Mouse (Mus musculus) kidney, embryonic 15.5 days (tissue): ENCODE measurements around the gene Ergic1. TPM values are rescaled to one million over a fixed set of nuclear protein-coding genes. Genes with fewer than 3 reads are reported as not detected.

Experiments
- ATAC-seq: fragments of 200-750 bp; cut with Nextera tagmentation; replicated peaks from 2 replicates; pipeline ENCODE4 v1.8.0; 2017; ENCODE audit warnings: moderate TSS enrichment; ENCODE audit not compliant: low FRiP score
- H3K27ac ChIP-seq: fragments of 300-500 bp; sonication (generic); 2 replicates; pipeline ENCODE4 v1.5.1; 2015; ENCODE audit warnings: mild to moderate bottlenecking, inconsistent platforms
- H3K27me3 ChIP-seq: fragments of 300-500 bp; sonication (generic); 2 replicates; pipeline ENCODE4 v1.6.1; 2015; ENCODE audit warnings: inconsistent platforms
- H3K36me3 ChIP-seq: fragments of 300-500 bp; sonication (generic); 2 replicates; pipeline ENCODE4 v1.6.1; 2015; ENCODE audit warnings: inconsistent platforms
- H3K4me1 ChIP-seq: fragments of 300-500 bp; sonication (generic); 2 replicates; pipeline ENCODE4 v1.6.1; 2015; ENCODE audit warnings: inconsistent platforms
- H3K4me2 ChIP-seq: fragments of 300-500 bp; sonication (generic); 2 replicates; pipeline ENCODE4 v1.6.1; 2015; ENCODE audit warnings: moderate library complexity, mild to moderate bottlenecking, inconsistent platforms
- H3K4me3 ChIP-seq: fragments of 300-500 bp; sonication (generic); replicated peaks from 2 replicates; pipeline ENCODE4 v1.5.1; 2015; ENCODE audit warnings: mild to moderate bottlenecking, inconsistent platforms
- H3K9ac ChIP-seq: fragments of 300-500 bp; sonication (generic); 2 replicates; pipeline ENCODE4 v1.6.1; 2015; ENCODE audit warnings: mild to moderate bottlenecking, inconsistent platforms
- H3K9me3 ChIP-seq: fragments of 300-500 bp; sonication (generic); replicated peaks from 2 replicates; pipeline ENCODE4 v1.6.1; 2016; ENCODE audit warnings: inconsistent platforms
- WGBS: fragments of 180-500 bp; shearing (Covaris S2); methylation state at CpG from one replicate; pipeline ENCODE4 v1.1.7; 2015; ENCODE audit warnings: mixed read lengths; 5-methylcytosine and 5-hydroxymethylcytosine counted together
- polyA plus RNA-seq: library from polyadenylated mRNA; unstranded; fragments of >200 nt; fragmentation: Nextera tagmentation; extraction: Ambion mirVana; gene quantifications from 2 replicates; pipeline ENCODE4 v1.2.1, GENCODE M21; 2015

Ergic1 gene
- polyA plus RNA-seq, 1 experiment from 2014 or later = 124 TPM

GRCm38 (mm10) chr17:26547771-26548170 lies 13.5 kb upstream of the Ergic1 start:
- Histone ChIP-seq H3K4me3 (no peak overlapping the region), H3K9ac (no peak overlapping the region), H3K36me3 (no peaks in the 10 kb centered on the region), H3K9me3 (no peaks in the 10 kb centered on the region), H3K4me2 (peak overlapping the region; percentile 9; the same call in 1 of the 2 replicates), H3K27me3 (0 out of 2 replicates have a peak, but pooled peaks cover 2% of the 10 kb centered on the region), H3K27ac (peak overlapping the region; percentile 75), H3K4me1 (peaks cover 20% of the 10 kb centered on the region)
- ATAC-seq = 0 out of 2 replicates have a peak, but pooled peaks have one; percentile 25
- WGBS = 23% methylated on average over 7 of the region's 7 CpGs

DNA sequence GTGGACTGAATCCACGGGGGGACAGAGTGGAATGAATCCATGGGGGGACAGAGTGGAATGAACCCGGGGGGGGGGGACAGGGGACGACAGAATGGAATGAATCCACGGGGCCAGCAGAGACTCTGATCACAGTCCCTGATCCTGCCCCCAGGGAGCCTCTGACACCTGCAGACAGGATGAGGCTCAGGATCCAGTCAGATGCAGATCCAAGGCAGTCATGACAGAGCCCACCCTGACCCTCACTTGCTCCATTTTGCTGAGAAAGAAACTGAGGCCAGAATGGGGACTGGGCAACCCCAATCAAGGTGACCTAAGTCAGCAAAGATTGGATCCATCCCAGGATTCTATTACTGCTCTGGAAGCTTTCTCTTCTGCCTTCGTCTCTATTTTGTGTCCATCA lies 12.7 kb upstream of the Ergic1 start:
- no peaks in the 10 kb centered on the region for H3K9me3 ChIP-seq
- peak overlapping the region; percentile 75 for H3K27ac ChIP-seq
- H3K4me1 ChIP-seq = peaks cover 20% of the 10 kb centered on the region
- H3K4me2 ChIP-seq = peak overlapping the region; percentile 27
- H3K4me3 ChIP-seq = no peak overlapping the region
- no peaks in the 10 kb centered on the region for H3K36me3 ChIP-seq
- H3K27me3 ChIP-seq = 0 out of 2 replicates have a peak, but pooled peaks cover 2% of the 10 kb centered on the region
- no peak overlapping the region for H3K9ac ChIP-seq
- 7% methylated on average over 5 of the region's 5 CpGs for WGBS
- no peak for ATAC-seq

GRCm38 (mm10) chr17:26549148-26549809 lies 12.0 kb upstream of the Ergic1 start:
- 0 out of 2 replicates have a peak, but pooled peaks cover 2% of the 10 kb centered on the region for H3K27me3 ChIP-seq
- H3K9me3 ChIP-seq = no peaks in the 10 kb centered on the region
- H3K4me1 ChIP-seq = peaks cover 20% of the 10 kb centered on the region
- H3K27ac ChIP-seq = peak overlapping the region; percentile 75
- ATAC-seq = no peak
- peak overlapping the region; percentile 27 for H3K4me2 ChIP-seq
- 9% methylated on average over 12 of the region's 12 CpGs for WGBS
- no peak overlapping the region for H3K4me3 ChIP-seq
- no peaks in the 10 kb centered on the region for H3K36me3 ChIP-seq
- no peak overlapping the region for H3K9ac ChIP-seq

GRCm38 (mm10) chr17:26551104-26551503 lies 10.2 kb upstream of the Ergic1 start:
- H3K4me1 ChIP-seq = peaks cover 20% of the 10 kb centered on the region
- no peak for ATAC-seq
- 0 out of 2 replicates have a peak, but pooled peaks cover 2% of the 10 kb centered on the region for H3K27me3 ChIP-seq
- H3K9me3 ChIP-seq = no peaks in the 10 kb centered on the region
- H3K27ac ChIP-seq = no peak overlapping the region
- no peak overlapping the region for H3K4me3 ChIP-seq
- WGBS = 88% methylated on average over 6 of the region's 6 CpGs
- no peaks in the 10 kb centered on the region for H3K36me3 ChIP-seq
- H3K4me2 ChIP-seq = no peak overlapping the region
- H3K9ac ChIP-seq = no peak overlapping the region

DNA sequence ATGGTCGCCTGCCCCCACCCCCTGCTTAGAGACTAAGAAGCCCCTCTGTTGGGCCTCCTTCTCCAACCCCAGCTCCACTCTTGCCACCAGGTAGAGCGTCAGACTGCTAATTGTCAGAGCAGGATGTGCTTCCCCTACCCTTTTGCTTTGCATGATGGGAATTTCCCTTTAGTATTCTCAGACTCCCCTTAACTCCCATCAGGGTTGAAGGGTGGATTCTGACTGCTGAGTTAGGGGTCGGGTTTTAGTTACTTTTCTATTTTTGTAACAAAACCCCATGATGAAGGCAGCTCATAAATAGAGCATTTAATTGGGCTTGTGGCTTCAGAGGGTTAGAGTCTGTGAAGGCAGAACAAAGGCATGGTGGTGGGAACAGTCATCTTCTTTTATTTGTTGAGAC lies 8.3 kb upstream of the Ergic1 start:
- H3K27ac ChIP-seq = no peak overlapping the region
- H3K4me1 ChIP-seq = peaks cover 12% of the 10 kb centered on the region
- WGBS = 67% methylated on average over 3 of the region's 3 CpGs
- H3K4me3 ChIP-seq = no peak overlapping the region
- H3K9ac ChIP-seq = no peak overlapping the region
- H3K9me3 ChIP-seq = no peaks in the 10 kb centered on the region
- no peak overlapping the region for H3K4me2 ChIP-seq
- H3K36me3 ChIP-seq = no peaks in the 10 kb centered on the region
- no peak for ATAC-seq
- H3K27me3 ChIP-seq = 0 out of 2 replicates have a peak, but pooled peaks cover 2% of the 10 kb centered on the region

GRCm38 (mm10) chr17:26560526-26561289 lies 581 bp upstream of the Ergic1 start:
- H3K27me3 ChIP-seq = no peaks in the 10 kb centered on the region
- no peak for ATAC-seq
- peak overlapping the region; percentile 84 for H3K4me3 ChIP-seq
- peak overlapping the region; percentile 90 for H3K4me2 ChIP-seq
- no peaks in the 10 kb centered on the region for H3K9me3 ChIP-seq
- peaks cover 46% of the 10 kb centered on the region for H3K4me1 ChIP-seq
- H3K27ac ChIP-seq = peak overlapping the region; percentile 85
- H3K9ac ChIP-seq = peak overlapping the region; percentile 85
- peaks cover 17% of the 10 kb centered on the region; the same call in 1 of the 2 replicates for H3K36me3 ChIP-seq
- 32% methylated on average over 9 of the region's 9 CpGs for WGBS

DNA sequence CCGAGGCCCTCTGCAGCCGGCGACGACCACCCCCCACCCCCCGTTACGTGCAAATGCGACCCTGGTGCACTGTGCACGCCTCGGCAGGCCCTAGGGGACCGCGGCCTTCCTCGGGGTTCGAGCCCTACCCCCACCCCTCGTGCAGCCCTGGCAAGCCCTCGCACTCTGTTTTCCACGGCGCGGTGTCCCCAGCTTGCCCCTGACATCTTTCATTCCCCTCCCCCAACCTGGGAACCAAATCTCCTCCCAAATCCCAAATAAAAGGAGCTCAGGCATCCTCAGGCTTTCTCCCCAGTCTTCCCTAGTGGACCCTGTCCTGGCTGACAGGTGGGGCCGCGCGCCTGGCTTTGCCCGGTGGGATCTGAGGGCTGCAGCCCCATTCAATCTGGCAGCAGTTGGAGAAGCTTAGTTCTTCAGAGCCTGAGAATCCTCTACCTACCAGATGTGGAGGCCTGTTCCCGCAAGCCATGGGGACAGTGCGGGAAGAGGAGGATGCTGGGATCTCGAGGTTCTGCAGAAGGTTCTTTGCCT lies 427 bp downstream of the Ergic1 start, which contains the start of gene Dusp1:
Dusp1 (minus strand) TSS at position 478 of the 531 bp plus-strand sequence.
- H3K4me2 ChIP-seq = peak within 1 kb of the TSS; percentile 90
- H3K4me1 ChIP-seq = peaks cover 48% of the 10 kb centered on the region
- H3K27me3 ChIP-seq = no peaks in the 10 kb centered on the region
- no peaks in the 10 kb centered on the region; the same call in 1 of the 2 replicates for H3K9me3 ChIP-seq
- peak within 1 kb of the TSS; percentile 85 for H3K27ac ChIP-seq
- peak within 1 kb of the TSS; percentile 85 for H3K9ac ChIP-seq
- H3K36me3 ChIP-seq = peaks cover 26% of the 10 kb centered on the region
- peak within 1 kb of the TSS; percentile 84 for H3K4me3 ChIP-seq
- peak; percentile 81 for ATAC-seq
- under 1% methylated on average over 25 of the region's 25 CpGs for WGBS

DNA sequence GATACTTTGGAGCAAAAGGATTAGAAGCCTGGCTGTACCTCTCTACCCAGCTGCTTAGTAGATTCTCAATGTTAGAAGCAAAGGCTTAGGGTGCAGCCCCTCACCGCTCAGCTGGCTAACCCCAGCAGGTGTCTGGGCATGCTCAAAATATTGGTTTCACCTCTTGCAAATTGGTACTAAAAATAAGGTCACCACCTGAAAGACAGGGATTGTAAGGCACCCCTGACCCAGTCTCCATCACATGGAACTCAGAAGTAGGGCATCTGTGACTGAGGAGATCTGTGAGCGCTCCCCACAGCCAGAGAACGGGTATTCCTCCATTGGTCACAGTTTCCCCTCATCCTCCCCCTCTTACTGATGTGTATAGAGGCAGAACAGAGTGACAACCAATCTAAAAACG lies 1.0 kb downstream of the Ergic1 start:
- peak overlapping the region; percentile 85; the same call in 1 of the 2 replicates for H3K27ac ChIP-seq
- peaks cover 29% of the 10 kb centered on the region for H3K36me3 ChIP-seq

DNA sequence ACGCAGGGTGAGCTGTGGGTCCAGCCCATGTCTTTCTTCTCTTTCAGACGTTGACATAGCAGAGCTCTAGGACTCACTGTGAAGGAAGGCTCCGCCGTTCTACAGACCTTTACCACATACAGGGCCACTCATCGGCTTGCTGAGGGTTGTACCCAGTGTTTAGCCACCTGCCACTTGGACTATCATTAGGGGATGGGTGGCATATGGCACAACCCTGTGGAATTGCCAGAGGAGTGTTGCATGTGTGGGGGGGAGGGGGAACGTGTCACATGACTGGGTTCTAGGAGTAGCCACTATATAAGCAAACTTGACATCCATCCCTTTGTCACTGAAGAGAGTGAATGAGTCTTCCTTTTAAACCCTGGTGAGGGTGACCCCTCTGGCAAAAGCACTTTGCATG lies 2.2 kb downstream of the Ergic1 start:
- H3K36me3 ChIP-seq = peaks cover 40% of the 10 kb centered on the region
- H3K27me3 ChIP-seq = no peaks in the 10 kb centered on the region
- no peaks in the 10 kb centered on the region; the same call in 1 of the 2 replicates for H3K9me3 ChIP-seq
- peaks cover 57% of the 10 kb centered on the region for H3K4me1 ChIP-seq
- peak overlapping the region; percentile 84; the same call in 1 of the 2 replicates for H3K4me3 ChIP-seq
- H3K27ac ChIP-seq = no peak overlapping the region
- no peak for ATAC-seq
- H3K4me2 ChIP-seq = peak overlapping the region; percentile 90
- WGBS = 70% methylated on average over 6 of the region's 6 CpGs
- H3K9ac ChIP-seq = no peak overlapping the region

More for the DNA sequence above, 1.0 kb downstream of the Ergic1 start:
- peak overlapping the region; percentile 90 for H3K4me2 ChIP-seq
- no peak for ATAC-seq
- peaks cover 54% of the 10 kb centered on the region for H3K4me1 ChIP-seq
- H3K4me3 ChIP-seq = peak overlapping the region; percentile 84
- H3K9me3 ChIP-seq = no peaks in the 10 kb centered on the region; the same call in 1 of the 2 replicates
- WGBS = 64% methylated on average over 4 of the region's 4 CpGs
- H3K9ac ChIP-seq = peak overlapping the region; percentile 85
- H3K27me3 ChIP-seq = no peaks in the 10 kb centered on the region

DNA sequence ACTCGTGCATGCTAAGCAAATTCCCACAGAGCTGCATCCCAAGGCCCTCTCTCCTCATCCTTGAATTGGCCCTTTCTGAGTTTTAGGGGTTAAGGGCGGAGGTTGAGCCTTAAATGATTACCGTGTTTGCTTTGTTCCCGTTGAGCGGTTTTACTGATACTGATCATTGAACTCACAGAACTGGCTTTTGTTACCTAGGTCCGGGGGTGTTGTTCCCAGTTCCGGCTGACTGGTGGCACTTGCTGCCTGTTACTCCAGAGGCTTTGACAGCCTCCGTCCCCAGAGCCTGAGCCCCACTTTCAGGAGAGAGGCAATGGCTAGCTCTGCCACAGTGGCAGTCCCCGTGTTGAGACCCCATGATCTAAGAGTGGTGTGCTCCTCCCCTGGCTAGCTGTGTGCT lies 3.1 kb downstream of the Ergic1 start:
- Histone ChIP-seq H3K4me1 (peaks cover 57% of the 10 kb centered on the region), H3K4me2 (peak overlapping the region; percentile 44), H3K9ac (no peak overlapping the region), H3K4me3 (no peak overlapping the region), H3K36me3 (peaks cover 50% of the 10 kb centered on the region), H3K27me3 (no peaks in the 10 kb centered on the region), H3K9me3 (no peaks in the 10 kb centered on the region; the same call in 1 of the 2 replicates), H3K27ac (peak overlapping the region; percentile 56)
- 30% methylated on average over 9 of the region's 9 CpGs for WGBS
- ATAC-seq = no peak; the same call in 1 of the 2 replicates

GRCm38 (mm10) chr17:26567142-26567817 lies 6.0 kb downstream of the Ergic1 start:
- no peak overlapping the region for H3K4me2 ChIP-seq
- no peak overlapping the region for H3K9ac ChIP-seq
- ATAC-seq = no peak
- no peak overlapping the region for H3K4me3 ChIP-seq
- peaks cover 49% of the 10 kb centered on the region for H3K4me1 ChIP-seq
- H3K9me3 ChIP-seq = no peaks in the 10 kb centered on the region; the same call in 1 of the 2 replicates
- peak overlapping the region; percentile 27; the same call in 1 of the 2 replicates for H3K27ac ChIP-seq
- 37% methylated on average over 8 of the region's 8 CpGs for WGBS
- H3K27me3 ChIP-seq = no peaks in the 10 kb centered on the region
- peaks cover 70% of the 10 kb centered on the region for H3K36me3 ChIP-seq
